Mouse (Mus musculus) spleen, postnatal 10 days (tissue): ENCODE results near the gene Cyp4a32.
"Not testable (repeated sequence)": the region's sequence is repeated elsewhere in the genome, so short reads cannot be mapped to it uniquely, and the experiment has no call there.

Source experiments
- DNase-seq, 2 experiments: peaks; one replicate each; pipeline ENCODE4 v3.0.0; 2021 to 2022; ENCODE audit warnings: low spot score in 2 of 2

The Cyp4a32 gene

GRCm38 (mm10) chr4:115600611-115601010, at the start of gene Cyp4a32:
TSS of gene Cyp4a32 (plus strand) at chr4:115600969.
- DNase-seq = not testable (repeated sequence)

GRCm38 (mm10) chr4:115552726-115553125, 48.0 kb upstream of the Cyp4a32 start:
- no peak for DNase-seq

- DNase-seq = no peak
These were observed 45.3 kb upstream of the Cyp4a32 start for GRCm38 (mm10) chr4:115555513-115555912.

- DNase-seq = no peak
These were observed 42.8 kb upstream of the Cyp4a32 start for GRCm38 (mm10) chr4:115557861-115558561.

GRCm38 (mm10) chr4:115561236-115561635, 39.5 kb upstream of the Cyp4a32 start:
- DNase-seq = not testable (repeated sequence)

GRCm38 (mm10) chr4:115563401-115563800, 37.4 kb upstream of the Cyp4a32 start, which contains the start of gene Cyp4a31:
TSS of gene Cyp4a31 (plus strand) at chr4:115563649.
- DNase-seq = no peak

- not testable (repeated sequence) for DNase-seq
These were observed 36.1 kb upstream of the Cyp4a32 start for GRCm38 (mm10) chr4:115564469-115565225.

GRCm38 (mm10) chr4:115575255-115575654, 25.5 kb upstream of the Cyp4a32 start:
- DNase-seq = no peak

GRCm38 (mm10) chr4:115575776-115576175, 25.0 kb upstream of the Cyp4a32 start:
- no peak for DNase-seq

- peak; percentile 28 to 54 for DNase-seq
These were observed 17.7 kb upstream of the Cyp4a32 start for GRCm38 (mm10) chr4:115583036-115583435.

- no peak for DNase-seq
These were observed 4.4 kb upstream of the Cyp4a32 start for GRCm38 (mm10) chr4:115596357-115596756.

GRCm38 (mm10) chr4:115596824-115597336, 3.9 kb upstream of the Cyp4a32 start:
- DNase-seq = no peak

GRCm38 (mm10) chr4:115614005-115614404, 13.2 kb downstream of the Cyp4a32 start:
- DNase-seq = no peak

- not testable (repeated sequence) for DNase-seq
These were observed 24.8 kb downstream of the Cyp4a32 start for GRCm38 (mm10) chr4:115625560-115625959.

- DNase-seq = no peak
These were observed 42.4 kb downstream of the Cyp4a32 start for GRCm38 (mm10) chr4:115642967-115643754.

GRCm38 (mm10) chr4:115645371-115645770, 44.6 kb downstream of the Cyp4a32 start:
- DNase-seq = no peak

GRCm38 (mm10) chr4:115647580-115647979, 46.8 kb downstream of the Cyp4a32 start, which contains the start of gene Cyp4b1:
TSS of gene Cyp4b1 (minus strand) at chr4:115647723.
- DNase-seq = peak in 1 of 2 experiments; percentile 60

- DNase-seq = no peak
These were observed 48.0 kb downstream of the Cyp4a32 start for GRCm38 (mm10) chr4:115648752-115649151.

GRCm38 (mm10) chr4:115649344-115649743, 48.6 kb downstream of the Cyp4a32 start:
- DNase-seq = no peak

- DNase-seq = no peak
These were observed 50.1 kb downstream of the Cyp4a32 start for GRCm38 (mm10) chr4:115650866-115651265.

GRCm38 (mm10) chr4:115655841-115656534, 55.2 kb downstream of the Cyp4a32 start:
- DNase-seq = not testable (repeated sequence)
